Mouse (Mus musculus) MEL (cell line): ENCODE data around the gene Arhgap4. TPM values are rescaled to one million over a fixed set of nuclear protein-coding genes. Genes with fewer than 3 reads are reported as not detected.

ENCODE experiments used
- DNase-seq: peaks from one replicate; pipeline ENCODE4 v3.0.0; 2011; ENCODE audit warnings: low read depth, low spot score
- H3K27ac ChIP-seq: 2 replicates; pipeline ENCODE4 v1.5.1; 2012; ENCODE audit warnings: low read depth, mild to moderate bottlenecking, control low read depth, low read length, moderate library complexity; ENCODE audit not compliant: control insufficient read depth
- H3K27me3 ChIP-seq, 2 experiments: fragments of 150-350 bp in 1 of 2; sonication (generic) in 1 of 2; 2 replicates each; pipeline ENCODE4 v1.6.1; 2012; ENCODE audit warnings: low read length in 2 of 2, mild to moderate bottlenecking in 2 of 2, improper control_type of control experiment in 1 of 2, moderate library complexity in 1 of 2; ENCODE audit not compliant: insufficient read depth in 2 of 2, control insufficient read depth in 1 of 2
- H3K36me3 ChIP-seq, 2 experiments: 2 replicates each; pipeline ENCODE4 v1.6.1; 2012 to 2014; ENCODE audit warnings: low read length in 2 of 2, improper control_type of control experiment in 1 of 2, inconsistent platforms in 1 of 2, mild to moderate bottlenecking in 1 of 2; ENCODE audit not compliant: insufficient read depth in 2 of 2, control insufficient read depth in 1 of 2
- H3K4me1 ChIP-seq, 2 experiments: fragments of 150-350 bp in 1 of 2; sonication (generic) in 1 of 2; 2 replicates each; pipeline ENCODE4 v1.6.1; 2012; ENCODE audit warnings: low read length in 2 of 2, improper control_type of control experiment in 1 of 2, mild to moderate bottlenecking in 1 of 2; ENCODE audit not compliant: insufficient read depth in 2 of 2, control insufficient read depth in 1 of 2
- H3K4me3 ChIP-seq, 2 experiments: fragments of 150-350 bp in 1 of 2; sonication (generic) in 1 of 2; 2 replicates each; pipeline ENCODE4 v1.5.1; 2012; ENCODE audit warnings: low read depth in 2 of 2, low read length in 2 of 2, mild to moderate bottlenecking in 2 of 2, moderate library complexity in 2 of 2, control low read depth in 1 of 2, improper control_type of control experiment in 1 of 2; ENCODE audit not compliant: control insufficient read depth in 1 of 2, insufficient read depth in 1 of 2
- H3K79me2 ChIP-seq: 2 replicates; pipeline ENCODE4 v1.6.1; 2012; ENCODE audit warnings: mild to moderate bottlenecking, low read length, moderate library complexity; ENCODE audit not compliant: control insufficient read depth, poor library complexity, insufficient read depth
- H3K9ac ChIP-seq: 2 replicates; pipeline ENCODE4 v1.6.1; 2012; ENCODE audit warnings: low read depth, mild to moderate bottlenecking, control low read depth, low read length, moderate library complexity; ENCODE audit not compliant: control insufficient read depth, poor library complexity, severe bottlenecking
- H3K9me3 ChIP-seq: fragments of 150-350 bp; sonication (generic); replicated peaks from 2 replicates; pipeline ENCODE4 v1.6.1; 2012; ENCODE audit warnings: mild to moderate bottlenecking, low read length, improper control_type of control experiment, moderate library complexity; ENCODE audit not compliant: insufficient read depth
- BHLHE40 ChIP-seq: IDR thresholded peaks from 2 replicates; pipeline ENCODE4 v1.6.1; 2012; ENCODE audit warnings: low read depth, mild to moderate bottlenecking, inconsistent platforms, low read length, improper control_type of control experiment, borderline replicate concordance
- CHD1 ChIP-seq: IDR thresholded peaks from 2 replicates; pipeline ENCODE4 v1.6.1; 2012; ENCODE audit warnings: low read depth, mild to moderate bottlenecking, inconsistent platforms, low read length, improper control_type of control experiment
- CHD2 ChIP-seq: IDR thresholded peaks from 2 replicates; pipeline ENCODE4 v1.6.1; 2011; ENCODE audit warnings: low read length, improper control_type of control experiment
- CTCF ChIP-seq, 3 experiments: IDR thresholded peaks in 2 of 3; conservative IDR thresholded peaks in 1 of 3; 2 replicates each; pipeline ENCODE4 v1.5.1; 2011 to 2012; ENCODE audit warnings: low read length in 3 of 3, low read depth in 2 of 3, mild to moderate bottlenecking in 2 of 3, improper control_type of control experiment in 1 of 3, inconsistent platforms in 1 of 3, mixed read lengths in 1 of 3, moderate library complexity in 1 of 3; ENCODE audit not compliant: control insufficient read depth in 1 of 3, insufficient read depth in 1 of 3, poor library complexity in 1 of 3, severe bottlenecking in 1 of 3
- E2F4 ChIP-seq: IDR thresholded peaks from 2 replicates; pipeline ENCODE4 v1.6.1; 2011; ENCODE audit warnings: low read depth, low read length, improper control_type of control experiment, borderline replicate concordance
- ELF1 ChIP-seq: IDR thresholded peaks from 2 replicates; pipeline ENCODE4 v1.6.1; 2014; ENCODE audit warnings: low read depth, mild to moderate bottlenecking, inconsistent platforms, low read length, improper control_type of control experiment, moderate library complexity
- ETS1 ChIP-seq: IDR thresholded peaks from 2 replicates; pipeline ENCODE4 v1.6.1; 2012; ENCODE audit warnings: low read depth, mild to moderate bottlenecking, inconsistent platforms, low read length, improper control_type of control experiment, moderate library complexity
- GABPA ChIP-seq: IDR thresholded peaks from 2 replicates; pipeline ENCODE4 v1.6.1; 2012; ENCODE audit warnings: low read depth, mild to moderate bottlenecking, inconsistent platforms, low read length, improper control_type of control experiment, moderate library complexity
- GATA1 ChIP-seq: IDR thresholded peaks from 2 replicates; pipeline ENCODE4 v1.6.1; 2011; ENCODE audit warnings: low read depth, low read length, improper control_type of control experiment
- HCFC1 ChIP-seq: IDR thresholded peaks from 2 replicates; pipeline ENCODE4 v1.6.1; 2012; ENCODE audit warnings: low read depth, mild to moderate bottlenecking, inconsistent platforms, low read length, improper control_type of control experiment, moderate library complexity
- JUND ChIP-seq: IDR thresholded peaks from 2 replicates; pipeline ENCODE4 v1.6.1; 2011; ENCODE audit warnings: low read depth, mild to moderate bottlenecking, improper control_type of control experiment, low read length
- KAT2A ChIP-seq: conservative IDR thresholded peaks from 2 replicates; pipeline ENCODE4 v1.6.1; 2012; ENCODE audit warnings: low read depth, low read length, improper control_type of control experiment, inconsistent platforms
- MAFK ChIP-seq: IDR thresholded peaks from 2 replicates; pipeline ENCODE4 v1.6.1; 2011; ENCODE audit warnings: low read depth, mild to moderate bottlenecking, low read length, improper control_type of control experiment, borderline replicate concordance
- MAX ChIP-seq: IDR thresholded peaks from 2 replicates; pipeline ENCODE4 v1.6.1; 2011; ENCODE audit warnings: low read length, improper control_type of control experiment
- MAZ ChIP-seq: IDR thresholded peaks from 2 replicates; pipeline ENCODE4 v1.6.1; 2012; ENCODE audit warnings: low read depth, mild to moderate bottlenecking, inconsistent platforms, low read length, improper control_type of control experiment
- MEF2A ChIP-seq: IDR thresholded peaks from 2 replicates; pipeline ENCODE4 v1.6.1; 2014; ENCODE audit warnings: low read depth, mild to moderate bottlenecking, inconsistent platforms, low read length, improper control_type of control experiment; ENCODE audit not compliant: poor library complexity, insufficient replicate concordance, severe bottlenecking; ENCODE audit errors: extremely low read depth
- MXI1 ChIP-seq: IDR thresholded peaks from 2 replicates; pipeline ENCODE4 v1.6.1; 2011; ENCODE audit warnings: mild to moderate bottlenecking, low read depth, low read length, improper control_type of control experiment
- MYB ChIP-seq: IDR thresholded peaks from 2 replicates; pipeline ENCODE4 v1.6.1; 2011; ENCODE audit warnings: mild to moderate bottlenecking, low read depth, low read length, improper control_type of control experiment
- MYC ChIP-seq: IDR thresholded peaks from 2 replicates; pipeline ENCODE4 v1.6.1; 2011; ENCODE audit warnings: low read depth, mild to moderate bottlenecking, low read length, improper control_type of control experiment, moderate library complexity
- NELFE ChIP-seq: IDR thresholded peaks from 2 replicates; pipeline ENCODE4 v1.6.1; 2011; ENCODE audit warnings: low read depth, low read length, improper control_type of control experiment
- NRF1 ChIP-seq: IDR thresholded peaks from 2 replicates; pipeline ENCODE4 v1.6.1; 2014; ENCODE audit warnings: low read depth, mild to moderate bottlenecking, inconsistent platforms, low read length, improper control_type of control experiment, moderate library complexity; ENCODE audit not compliant: poor library complexity, insufficient read depth, severe bottlenecking
- POLR2A ChIP-seq, 2 experiments: IDR thresholded peaks; 2 replicates each; pipeline ENCODE4 v1.6.1; 2011 to 2012; ENCODE audit warnings: low read length in 2 of 2, mild to moderate bottlenecking in 2 of 2, control low read depth in 1 of 2, improper control_type of control experiment in 1 of 2, low read depth in 1 of 2, moderate library complexity in 1 of 2; ENCODE audit not compliant: control insufficient read depth in 1 of 2, insufficient read depth in 1 of 2, poor library complexity in 1 of 2
- POLR2AphosphoS2 ChIP-seq: IDR thresholded peaks from 2 replicates; pipeline ENCODE4 v1.6.1; 2011; ENCODE audit warnings: low read length, improper control_type of control experiment
- POLR2AphosphoS5 ChIP-seq: IDR thresholded peaks from 2 replicates; pipeline ENCODE4 v1.6.1; 2012; ENCODE audit warnings: low read depth, borderline replicate concordance, mild to moderate bottlenecking, inconsistent platforms, low read length, moderate library complexity, mixed read lengths
- RAD21 ChIP-seq: IDR thresholded peaks from 2 replicates; pipeline ENCODE4 v1.6.1; 2011; ENCODE audit warnings: mild to moderate bottlenecking, low read depth, low read length, improper control_type of control experiment
- RCOR1 ChIP-seq: IDR thresholded peaks from 2 replicates; pipeline ENCODE4 v1.6.1; 2012; ENCODE audit warnings: low read depth, mild to moderate bottlenecking, inconsistent platforms, low read length, improper control_type of control experiment
- SIN3A ChIP-seq: IDR thresholded peaks from 2 replicates; pipeline ENCODE4 v1.6.1; 2012; ENCODE audit warnings: low read length, improper control_type of control experiment, inconsistent platforms
- SMC3 ChIP-seq: IDR thresholded peaks from 2 replicates; pipeline ENCODE4 v1.6.1; 2011; ENCODE audit warnings: low read depth, low read length, improper control_type of control experiment
- TAL1 ChIP-seq: IDR thresholded peaks from 2 replicates; pipeline ENCODE4 v1.6.1; 2012; ENCODE audit warnings: mild to moderate bottlenecking, inconsistent platforms, low read length, moderate library complexity, mixed read lengths
- TCF12 ChIP-seq: IDR thresholded peaks from 2 replicates; pipeline ENCODE4 v1.6.1; 2014; ENCODE audit warnings: low read depth, mild to moderate bottlenecking, inconsistent platforms, low read length, improper control_type of control experiment, moderate library complexity
- UBTF ChIP-seq: IDR thresholded peaks from 2 replicates; pipeline ENCODE4 v1.6.1; 2012; ENCODE audit warnings: low read depth, mild to moderate bottlenecking, inconsistent platforms, low read length, improper control_type of control experiment, moderate library complexity, borderline replicate concordance; ENCODE audit not compliant: insufficient read depth
- USF1 ChIP-seq: IDR thresholded peaks from 2 replicates; pipeline ENCODE4 v1.6.1; 2014; ENCODE audit warnings: low read depth, mild to moderate bottlenecking, inconsistent platforms, low read length, improper control_type of control experiment, moderate library complexity
- ZC3H11A ChIP-seq: IDR thresholded peaks from 2 replicates; pipeline ENCODE4 v1.6.1; 2012; ENCODE audit warnings: low read depth, mild to moderate bottlenecking, inconsistent platforms, low read length, improper control_type of control experiment
- ZMIZ1 ChIP-seq: IDR thresholded peaks from 2 replicates; pipeline ENCODE4 v1.6.1; 2012; ENCODE audit warnings: low read depth, mild to moderate bottlenecking, inconsistent platforms, low read length, improper control_type of control experiment, moderate library complexity
- ZNF384 ChIP-seq: IDR thresholded peaks from 2 replicates; pipeline ENCODE4 v1.6.1; 2012; ENCODE audit warnings: low read depth, mild to moderate bottlenecking, inconsistent platforms, low read length, improper control_type of control experiment
- polyA plus RNA-seq, 2 experiments: library from polyadenylated mRNA; stranded (reverse) in 1 of 2; unstranded in 1 of 2; fragments of >175 nt in 1 of 2; fragments of >200 nt in 1 of 2; gene quantifications; 2 replicates each; pipeline versions ENCODE4 v1.2.1 to v1.2.4; 2012; ENCODE audit warnings: low replicate concordance in 2 of 2, low read depth in 1 of 2; ENCODE audit not compliant: insufficient read length in 2 of 2, insufficient read depth in 1 of 2, missing spikeins in 1 of 2
- total RNA-seq: library from RNA; depleted of rRNA; stranded (reverse); fragments of 300-350 nt; gene quantifications from 2 replicates; pipeline ENCODE4 v1.2.3, GENCODE M21; 2012

The Arhgap4 gene
- total and polyA plus RNA-seq, 3 experiments = 10.3 to 24.5 TPM; not detected in 1

GRCm38 (mm10) chrX:73966248-73967176 lies 44.8 kb upstream of the Arhgap4 start, which contains the start of gene Hcfc1:
Gene Hcfc1, minus strand, starts transcription at chrX:73966357.
- peaks cover 0 to 50% of the 10 kb centered on the region in 2 experiments; a peak in 2 of 4 replicates for H3K36me3 ChIP-seq
- no peaks in the 10 kb centered on the region for H3K27me3 ChIP-seq
- H3K9ac ChIP-seq = peak within 1 kb of the TSS; percentile 97
- H3K4me1 ChIP-seq = peaks cover 3 to 33% of the 10 kb centered on the region in 2 experiments; a peak in 3 of 4 replicates
- peak within 1 kb of the TSS; percentile 87 to 91 for H3K4me3 ChIP-seq
- H3K79me2 ChIP-seq = peaks cover 50% of the 10 kb centered on the region
- DNase-seq = peak; percentile 89
- H3K9me3 ChIP-seq = no peaks in the 10 kb centered on the region
- peak within 1 kb of the TSS; percentile 94 for H3K27ac ChIP-seq
- no peak for TF ChIP-seq POLR2AphosphoS2
- no peak for TF ChIP-seq GATA1
- TF ChIP-seq MAX = peak; percentile 23; the same call in 1 of the 2 replicates
- TF ChIP-seq RCOR1 = 0 out of 2 replicates have a peak, but pooled peaks have one; percentile 21
- TF ChIP-seq MAZ = peak; percentile 68
- no peak for TF ChIP-seq SMC3
- no peak for TF ChIP-seq BHLHE40
- TF ChIP-seq ETS1 = no peak
- no peak for TF ChIP-seq CTCF (IDR thresholded peaks at IDR 0.05 in 2 of 3, conservative IDR thresholded peaks at IDR 0.05 in 1 of 3; ENCODE audit: control insufficient read depth in 1 of 3, insufficient read depth in 1 of 3, low read depth in 2 of 3, low read length in 3 of 3, poor library complexity in 1 of 3, severe bottlenecking in 1 of 3)
- peak; percentile 1; the same call in 1 of the 2 replicates for TF ChIP-seq SIN3A
- no peak for TF ChIP-seq GABPA
- TF ChIP-seq POLR2A (IDR thresholded peaks at IDR 0.05; ENCODE audit: control insufficient read depth in 1 of 2, insufficient read depth in 1 of 2, low read depth in 1 of 2, low read length in 2 of 2, poor library complexity in 1 of 2) = peak; percentile 33 to 37; a peak in 2 of 4 replicates
- no peak for TF ChIP-seq POLR2AphosphoS5
- no peak for TF ChIP-seq ZNF384
- TF ChIP-seq ZMIZ1 = peak; percentile 50; the same call in 1 of the 2 replicates
- no peak for TF ChIP-seq MYB
- TF ChIP-seq TAL1 = no peak
- peak; percentile 59 for TF ChIP-seq MXI1
- peak; percentile 70 for TF ChIP-seq NELFE
- TF ChIP-seq NRF1 = 0 out of 2 replicates have a peak, but pooled peaks have one; percentile 2
- 0 out of 2 replicates have a peak, but pooled peaks have one; percentile 12 for TF ChIP-seq USF1
- TF ChIP-seq ZC3H11A = peak; percentile 24; the same call in 1 of the 2 replicates
- no peak for TF ChIP-seq RAD21
- TF ChIP-seq HCFC1 = peak; percentile 79
- no peak for TF ChIP-seq MAFK
- TF ChIP-seq KAT2A = no peak; the same call in 1 of the 2 replicates
- TF ChIP-seq ELF1 = peak; percentile 61; the same call in 1 of the 2 replicates
- peak; percentile 25; the same call in 1 of the 2 replicates for TF ChIP-seq TCF12
- no peak; the same call in 1 of the 2 replicates for TF ChIP-seq MYC
- no peak for TF ChIP-seq MEF2A
- TF ChIP-seq CHD2 = no peak
- no peak for TF ChIP-seq E2F4
- no peak for TF ChIP-seq UBTF
- no peak for TF ChIP-seq JUND
- TF ChIP-seq CHD1 = peak; percentile 93; the same call in 1 of the 2 replicates
